Mouse (Mus musculus): ENCODE data around the gene Asb4.

GRCm38 (mm10) chr6:5357873-5358272 is 25.3 kb upstream of the Asb4 start:
- no peak for TF ChIP-seq POLR2A (IDR thresholded peaks at IDR 0.05; ENCODE audit: borderline replicate concordance, extremely low read depth, insufficient read depth, insufficient read length, poor library complexity, severe bottlenecking)
- TF ChIP-seq CTCF (IDR thresholded peaks at IDR 0.05; ENCODE audit: borderline replicate concordance, extremely low read depth, insufficient read depth, insufficient read length): no peak
